11 mouse cellular contexts compared by ENCODE assay signal in genomic region chr2:178724228-178724627, GRCm38 (mm10).
"Had no signal": no experiment of that assay in that cellular context is flagged by ENCODE, and none has a peak within 500 bp of the region (broad histone marks: within the 10 kb centered on the region; RNA-seq: fewer than 3 reads in every experiment).

No protein-coding gene starts in this region.

- H3K27ac ChIP-seq: limb, embryonic 15.5 days; liver, embryonic 12.5 days; neural tube, embryonic 12.5 days; stomach, embryonic 15.5 days had no signal

- H3K27me3 ChIP-seq: limb, embryonic 15.5 days; liver, embryonic 12.5 days; neural tube, embryonic 12.5 days; stomach, embryonic 15.5 days had no signal

- H3K4me2 ChIP-seq: limb, embryonic 15.5 days; liver, embryonic 12.5 days; lung, embryonic 14.5 days; neural tube, embryonic 12.5 days; stomach, embryonic 15.5 days had no signal

- DNase-seq: kidney, adult 2 months; kidney, postnatal 36 days; lung, embryonic 14.5 days; lung, postnatal 10 days; right cerebral cortex, postnatal 14 days had no signal

- ATAC-seq: hindbrain, embryonic 16.5 days; liver, embryonic 12.5 days had no signal

- H3K9me3 ChIP-seq: limb, embryonic 15.5 days; liver, embryonic 12.5 days; neural tube, embryonic 12.5 days; stomach, embryonic 15.5 days had no signal

- H3K4me3 ChIP-seq: limb, embryonic 15.5 days; liver, embryonic 12.5 days; myocyte; neural tube, embryonic 12.5 days; stomach, embryonic 15.5 days had no signal

- H3K36me3 ChIP-seq: limb, embryonic 15.5 days; liver, embryonic 12.5 days; neural tube, embryonic 12.5 days; stomach, embryonic 15.5 days had no signal

- H3K9ac ChIP-seq: limb, embryonic 15.5 days; liver, embryonic 12.5 days; lung, embryonic 14.5 days; neural tube, embryonic 12.5 days; stomach, embryonic 15.5 days had no signal
